In the genomic region with DNA sequence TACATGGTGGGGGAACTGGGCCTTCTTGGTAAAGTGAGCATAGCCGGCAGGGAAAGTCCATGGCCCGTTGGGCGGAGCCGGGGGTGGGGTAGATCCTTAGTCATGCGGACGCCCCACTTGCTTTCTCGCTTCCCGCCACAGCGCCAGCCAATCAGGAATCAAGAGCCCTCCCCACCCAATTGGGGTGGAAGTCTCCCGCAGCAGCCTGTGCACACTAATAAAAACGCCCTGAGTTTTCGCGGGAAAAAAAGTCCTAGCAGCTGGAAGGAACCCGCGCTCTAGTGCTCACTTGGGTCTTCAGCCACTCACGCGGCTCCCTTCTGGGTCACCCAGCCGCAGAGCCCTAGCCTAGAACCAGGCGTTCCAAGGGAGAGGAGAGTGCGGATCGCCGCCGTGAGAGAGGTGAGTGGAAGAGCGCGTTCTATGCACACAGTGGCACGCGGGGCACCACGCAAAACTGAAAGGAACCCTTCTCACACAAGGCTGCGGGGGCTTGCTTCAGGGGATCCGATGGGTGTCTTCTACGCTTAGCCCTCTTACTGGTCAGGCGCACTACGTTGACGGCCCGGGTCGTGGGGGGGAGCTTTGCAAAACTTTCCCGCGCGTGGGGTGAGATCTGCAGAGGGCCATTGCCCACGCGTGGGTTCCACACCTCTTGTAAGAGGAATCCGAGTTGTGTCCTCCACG, we compare ENCODE assay signal across 8 mouse cellular contexts. TPM values are rescaled to one million over a fixed set of nuclear protein-coding genes. Genes with fewer than 3 reads are reported as not detected.
A peak's percentile ranks its signal among the peaks of the same experiment; 100 is the strongest.
DNase-seq lines count a peak whose midpoint lies in the region; ATAC-seq and TF ChIP-seq lines count a peak whose summit lies in the region.

Uhrf1 (plus strand) TSS at position 162 of the 687 bp plus-strand sequence.

- H3K27ac ChIP-seq in kidney, adult 2 months (ENCODE audit: insufficient read depth, low read depth, low read length): no peak within 1 kb of the TSS
- peak within 1 kb of the TSS; percentile 38; the same call in 1 of the 2 replicates for H3K27ac ChIP-seq in lung, postnatal 0 days (ENCODE audit: low read length)

- ATAC-seq in lung, postnatal 0 days: peak; percentile 49

- peak within 1 kb of the TSS; percentile 76 for H3K4me3 ChIP-seq in kidney, adult 2 months (ENCODE audit: insufficient read depth, low read depth, low read length)
- peak within 1 kb of the TSS; percentile 69 for H3K4me3 ChIP-seq in lung, postnatal 0 days (ENCODE audit: low read depth, low read length)

- no peaks in the 10 kb centered on the region for H3K27me3 ChIP-seq in kidney, adult 2 months (replicated peaks; ENCODE audit: control insufficient read depth, insufficient read depth, low read length)
- H3K27me3 ChIP-seq in lung, postnatal 0 days (replicated peaks; ENCODE audit: insufficient read depth, low read length): no peaks in the 10 kb centered on the region

- peak within 1 kb of the TSS; percentile 36 for H3K9ac ChIP-seq in lung, postnatal 0 days (replicated peaks; ENCODE audit: low read depth)

- no peaks in the 10 kb centered on the region for H3K36me3 ChIP-seq in kidney, adult 2 months (ENCODE audit: control insufficient read depth, insufficient read depth, low read length)
- H3K36me3 ChIP-seq in lung, postnatal 0 days (ENCODE audit: insufficient read depth, low read length): no peaks in the 10 kb centered on the region

- peaks cover 11% of the 10 kb centered on the region; the same call in 1 of the 2 replicates for H3K4me1 ChIP-seq in kidney, adult 2 months (ENCODE audit: control insufficient read depth, insufficient read depth, low read length)
- H3K4me1 ChIP-seq in lung, postnatal 0 days (ENCODE audit: insufficient read depth, low read depth, low read length): peaks cover 16% of the 10 kb centered on the region

- TF ChIP-seq CTCF in kidney, adult 2 months (conservative IDR thresholded peaks at IDR 0.05; ENCODE audit: insufficient read depth, insufficient read length, low read depth, low read length): no peak
- TF ChIP-seq CTCF in lung, postnatal 0 days (IDR thresholded peaks at IDR 0.05): no peak

- H3K4me2 ChIP-seq in lung, postnatal 0 days (replicated peaks; ENCODE audit: low read depth, low read length): peak within 1 kb of the TSS; percentile 99

- under 1% methylated on average over 43 of the region's 43 CpGs for WGBS in kidney, adult 2 months
- WGBS in lung, postnatal 0 days: 2% methylated on average over 43 of the region's 43 CpGs

- TF ChIP-seq EP300 in lung, postnatal 0 days (IDR thresholded peaks at IDR 0.05): no peak

- TF ChIP-seq POLR2A in kidney, adult 2 months (IDR thresholded peaks at IDR 0.05; ENCODE audit: low read depth, low read length): no peak

- peak; percentile 23 for DNase-seq in right cerebral cortex, postnatal 14 days
- no peak for DNase-seq in right cerebral cortex, postnatal 36 days (ENCODE audit: low spot score in 2 of 2)
- peak; percentile 96 for DNase-seq in embryo, embryonic 11 days
- peak; percentile 69 for DNase-seq in heart, adult 8-10 months (ENCODE audit: low spot score)
- DNase-seq in kidney, adult 2 months: peak; percentile 84
- DNase-seq in lung, postnatal 0 days (ENCODE audit: low spot score): peak; percentile 83
- peak; percentile 52 for DNase-seq in ovary, postnatal 10 days (ENCODE audit: low spot score)
- DNase-seq in frontal cortex, postnatal 14 days (ENCODE audit: low spot score in 2 of 2): no peak

- no peaks in the 10 kb centered on the region for H3K9me3 ChIP-seq in lung, postnatal 0 days (ENCODE audit: low read length)

RNA-seq across cellular contexts. Expression of gene Uhrf1, which starts in this region (rescaled TPM):
- total RNA-seq in heart, adult 8-10 months (2022): 1 to 10 TPM; 1.5 to 2.6 (median 2.2) TPM
- 1.2 and 2.3 TPM in 2 replicates for polyA plus RNA-seq in kidney, adult 2 months (2012; rRNA removed)
- 7.0 and 8.4 TPM in 2 replicates for polyA plus RNA-seq in lung, postnatal 0 days (2015; fragmentation: Nextera tagmentation; extraction: Ambion mirVana)

Comparison
In these comparisons a context has a peak if more than half of its experiments do, and no peak if none do; other contexts are left out.
1. DNase-seq: peak in right cerebral cortex, postnatal 14 days (single experiment), embryo, embryonic 11 days (single experiment), heart, adult 8-10 months (single experiment), kidney, adult 2 months (single experiment), lung, postnatal 0 days (single experiment) and ovary, postnatal 10 days (single experiment); none in right cerebral cortex, postnatal 36 days (0 of 2) and frontal cortex, postnatal 14 days (0 of 2).